Mouse (Mus musculus): ENCODE data around the gene Abca13.

Abca13 gene

GRCm38 (mm10) chr11:9531715-9532114 is 340.0 kb downstream of the Abca13 start:
- no peak for DNase-seq (ENCODE audit: low read depth, low spot score)

GRCm38 (mm10) chr11:9533189-9533588 is 341.4 kb downstream of the Abca13 start:
- no peak for DNase-seq (ENCODE audit: low read depth, low spot score)

GRCm38 (mm10) chr11:9533658-9534202 is 342.0 kb downstream of the Abca13 start:
- no peak for DNase-seq (ENCODE audit: low read depth, low spot score)

DNA sequence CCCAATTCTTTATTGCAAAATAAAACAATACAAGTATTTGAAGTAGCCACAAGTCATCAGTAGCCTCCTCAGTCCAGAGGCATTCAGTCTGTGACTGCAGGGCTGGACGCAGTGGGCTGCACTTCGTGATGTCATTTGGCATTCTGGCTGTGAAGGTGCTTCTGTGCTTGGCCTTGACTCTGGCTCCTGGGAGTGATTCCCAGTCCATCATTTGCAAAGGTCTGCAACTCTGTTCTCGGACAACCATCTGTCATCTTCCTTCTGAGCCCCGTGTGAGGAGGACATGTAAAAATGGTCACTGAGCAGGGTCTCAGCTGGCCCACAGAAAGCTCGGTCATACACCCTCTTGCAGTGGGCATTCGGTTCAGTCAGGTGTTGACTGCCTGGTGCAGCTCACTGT is 345.1 kb downstream of the Abca13 start:
- DNase-seq (ENCODE audit: low read depth, low spot score): no peak

- DNase-seq (ENCODE audit: low read depth, low spot score): no peak
These were observed 346.6 kb downstream of the Abca13 start for GRCm38 (mm10) chr11:9538328-9538727.

DNA sequence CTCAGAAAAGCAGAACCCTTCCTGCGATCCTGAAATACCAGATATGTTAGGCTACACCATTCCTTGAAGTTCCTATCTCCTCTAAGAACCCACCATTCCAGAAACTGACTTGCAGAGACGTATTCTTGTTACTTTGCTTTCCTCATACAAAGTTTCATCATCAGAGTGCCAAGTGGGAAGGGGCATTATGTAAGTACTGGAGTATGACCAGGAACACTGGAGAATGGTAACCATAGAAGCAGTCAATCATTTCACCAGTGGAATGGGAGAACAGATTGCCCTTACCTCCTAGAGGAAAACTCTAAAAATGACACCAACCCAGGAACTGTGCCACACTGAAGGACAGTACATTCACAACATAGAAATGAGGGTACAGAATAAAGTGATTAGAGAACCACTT is 368.3 kb downstream of the Abca13 start:
- no peak for DNase-seq (ENCODE audit: low read depth, low spot score)

- DNase-seq (ENCODE audit: low read depth, low spot score): no peak
These were observed 376.6 kb downstream of the Abca13 start for GRCm38 (mm10) chr11:9568302-9568701.

- DNase-seq (ENCODE audit: low read depth, low spot score): no peak
These were observed 378.6 kb downstream of the Abca13 start for GRCm38 (mm10) chr11:9570319-9570718.

GRCm38 (mm10) chr11:9574894-9575293 is 383.2 kb downstream of the Abca13 start:
- DNase-seq (ENCODE audit: low read depth, low spot score): no peak

GRCm38 (mm10) chr11:9591757-9592316 is 400.1 kb downstream of the Abca13 start:
- no peak for DNase-seq (ENCODE audit: low read depth, low spot score)

DNA sequence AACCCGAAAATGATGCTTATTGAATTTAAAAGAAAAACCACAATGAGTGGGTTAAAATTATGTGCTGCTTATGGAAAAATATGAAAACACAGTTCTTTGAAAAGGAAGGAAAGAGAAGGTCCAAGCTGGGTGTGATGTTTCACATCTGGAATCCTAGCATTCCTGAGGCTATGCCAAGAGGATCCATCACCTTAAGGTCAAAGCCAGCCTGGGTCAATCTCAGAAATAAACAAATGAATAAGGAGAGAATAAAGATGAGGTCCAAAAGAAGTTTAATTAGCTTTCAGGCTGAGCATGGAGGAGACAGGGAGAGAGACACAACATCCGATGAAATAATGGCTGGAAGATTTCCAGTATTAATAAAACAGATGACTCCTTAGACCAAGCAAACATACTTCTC is 405.6 kb downstream of the Abca13 start:
- DNase-seq (ENCODE audit: low read depth, low spot score): no peak

DNA sequence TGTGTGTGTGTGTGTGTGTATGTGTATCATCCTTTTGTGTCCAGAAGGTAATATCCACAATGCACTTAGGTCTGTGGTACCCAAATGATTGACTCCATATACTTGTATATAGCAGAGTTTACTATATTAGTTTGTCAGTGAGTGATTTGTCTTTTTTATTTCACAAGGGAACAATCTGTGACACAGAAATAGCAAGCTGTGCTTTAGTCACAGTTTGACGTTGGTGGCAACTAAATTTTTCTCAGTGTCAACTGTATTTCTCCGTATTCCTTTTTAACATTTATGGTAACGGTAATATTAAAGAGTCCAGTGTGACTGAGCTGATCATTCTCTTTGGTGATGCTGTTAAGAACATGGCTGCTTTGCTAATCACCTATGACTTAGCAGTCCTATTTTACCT is 409.4 kb downstream of the Abca13 start:
- no peak for DNase-seq (ENCODE audit: low read depth, low spot score)

GRCm38 (mm10) chr11:9602137-9602536 is 410.4 kb downstream of the Abca13 start:
- DNase-seq (ENCODE audit: low read depth, low spot score): no peak

GRCm38 (mm10) chr11:9608249-9608648 is 416.5 kb downstream of the Abca13 start:
- no peak for DNase-seq (ENCODE audit: low read depth, low spot score)

- DNase-seq (ENCODE audit: low read depth, low spot score): no peak
These were observed 417.3 kb downstream of the Abca13 start for GRCm38 (mm10) chr11:9609075-9609474.

- no peak for DNase-seq (ENCODE audit: low read depth, low spot score)
These were observed 424.4 kb downstream of the Abca13 start for GRCm38 (mm10) chr11:9616133-9616532.

DNA sequence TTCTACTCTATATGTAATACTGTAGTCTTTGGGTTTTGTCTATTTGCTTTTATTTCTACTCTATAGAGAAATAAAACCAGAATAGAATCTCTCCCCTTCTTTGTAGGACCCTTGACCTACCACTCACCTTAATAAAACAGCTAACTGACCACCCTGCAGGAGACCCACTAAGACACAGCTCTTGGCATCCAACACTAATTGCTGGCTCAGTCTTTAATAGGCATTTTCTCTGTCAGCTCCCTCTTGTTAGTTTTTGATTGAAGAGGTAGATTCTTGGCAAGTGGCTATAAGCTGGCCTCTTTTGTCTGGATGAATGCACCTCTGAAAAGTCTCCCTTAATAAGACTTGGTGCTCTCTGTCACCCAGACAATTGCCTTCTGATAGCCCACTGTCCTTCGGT is 424.9 kb downstream of the Abca13 start:
- DNase-seq (ENCODE audit: low read depth, low spot score): no peak

GRCm38 (mm10) chr11:9619986-9620385 is 428.2 kb downstream of the Abca13 start:
- DNase-seq (ENCODE audit: low read depth, low spot score): no peak

DNA sequence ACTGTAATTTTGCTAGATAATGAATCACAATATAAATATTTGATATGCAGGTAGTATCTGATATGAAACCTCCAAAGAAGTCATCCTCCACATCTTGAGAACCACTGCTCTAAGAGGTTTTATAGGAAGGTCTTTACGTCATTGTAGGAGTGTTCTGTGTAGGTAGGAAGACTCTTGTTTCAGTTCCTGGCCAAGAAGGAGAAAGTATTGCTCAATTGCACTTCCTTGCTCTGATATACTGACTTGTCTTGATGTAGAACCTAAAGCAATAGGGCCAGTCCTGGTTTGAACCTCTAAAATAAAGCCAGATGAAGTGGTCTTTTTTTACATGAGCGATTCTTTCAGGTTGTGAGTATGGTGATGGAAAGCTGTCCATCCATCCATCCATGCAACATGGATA is 431.1 kb downstream of the Abca13 start:
- DNase-seq (ENCODE audit: low read depth, low spot score): no peak

- DNase-seq (ENCODE audit: low read depth, low spot score): no peak
These were observed 433.0 kb downstream of the Abca13 start for GRCm38 (mm10) chr11:9624753-9625152.

DNA sequence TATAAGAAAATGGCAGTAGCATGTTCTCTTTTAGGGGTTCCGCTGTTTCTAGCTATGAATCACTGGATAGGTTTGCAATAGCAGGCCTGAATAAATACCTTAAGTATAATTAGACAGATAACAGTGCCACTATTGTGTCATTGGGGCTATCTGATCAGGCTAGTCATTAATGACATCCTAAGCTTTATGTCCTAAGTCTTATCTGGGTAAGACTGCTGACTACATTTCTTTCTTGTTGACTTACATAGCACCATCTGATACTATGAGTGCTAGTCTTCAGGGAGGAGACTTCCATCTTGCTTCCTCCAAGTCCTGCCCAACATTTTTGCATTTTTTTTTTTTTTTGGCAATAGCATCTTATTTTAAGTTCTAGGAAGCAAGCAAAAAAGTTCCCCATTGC is 434.1 kb downstream of the Abca13 start:
- no peak for DNase-seq (ENCODE audit: low read depth, low spot score)

- DNase-seq (ENCODE audit: low read depth, low spot score): no peak
These were observed 455.5 kb downstream of the Abca13 start for GRCm38 (mm10) chr11:9647272-9647671.

DNA sequence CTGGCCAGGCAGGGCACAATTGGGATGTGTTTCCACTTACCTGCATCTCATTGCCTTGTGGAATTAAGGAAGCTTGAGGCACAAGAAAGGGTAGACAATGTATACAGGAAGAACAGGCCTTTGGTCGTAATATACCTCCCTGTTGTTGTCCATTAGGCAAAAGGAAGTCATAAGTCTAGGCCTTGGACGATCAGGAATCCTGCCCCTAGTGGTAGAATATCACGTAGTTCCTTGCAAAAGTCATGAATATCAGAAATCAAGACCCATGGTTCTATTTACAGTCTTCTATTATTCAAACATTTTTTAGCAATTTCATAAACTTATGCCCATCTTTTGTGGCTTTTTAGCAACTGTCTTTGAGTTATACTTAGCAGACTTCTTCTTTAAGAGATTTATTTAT is 456.2 kb downstream of the Abca13 start:
- DNase-seq (ENCODE audit: low read depth, low spot score): no peak

DNA sequence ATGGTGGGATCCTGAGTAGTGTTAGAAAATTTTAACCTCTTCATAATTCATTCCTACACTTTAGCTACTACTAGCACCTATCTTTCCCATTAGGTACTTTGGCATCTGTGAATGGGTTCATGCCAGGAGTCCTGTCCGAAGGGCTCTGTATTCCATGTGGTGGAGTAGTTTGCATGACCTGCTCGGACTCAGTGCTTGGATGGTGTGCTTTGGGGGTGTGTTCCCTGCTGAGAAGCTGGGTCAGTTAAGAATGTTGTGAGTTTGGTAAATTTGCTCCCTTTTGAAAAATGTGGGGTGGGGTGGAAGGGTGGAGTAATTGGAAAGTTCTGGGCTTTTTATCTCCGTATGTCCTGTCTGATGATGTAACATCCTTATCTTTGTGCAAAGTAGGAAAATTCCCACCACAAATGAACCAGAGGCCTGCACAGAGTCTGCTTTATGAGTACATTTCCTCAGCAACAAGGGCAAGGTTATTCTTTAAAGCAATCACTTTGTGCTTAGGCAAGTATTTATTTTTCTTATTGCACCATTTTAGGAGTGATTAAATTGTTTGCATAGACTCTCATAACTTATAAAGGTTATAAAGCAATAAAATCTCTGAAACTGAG is 475.0 kb downstream of the Abca13 start:
- no peak for DNase-seq (ENCODE audit: low read depth, low spot score)
